Mouse (Mus musculus) R1 (cell line): ENCODE results near the gene Sf3a1.

Experiments used
- DNase-seq: peaks from one replicate; pipeline ENCODE4 v3.0.0-alpha.2; 2018; ENCODE audit warnings: low read depth, low spot score

The Sf3a1 gene

DNA sequence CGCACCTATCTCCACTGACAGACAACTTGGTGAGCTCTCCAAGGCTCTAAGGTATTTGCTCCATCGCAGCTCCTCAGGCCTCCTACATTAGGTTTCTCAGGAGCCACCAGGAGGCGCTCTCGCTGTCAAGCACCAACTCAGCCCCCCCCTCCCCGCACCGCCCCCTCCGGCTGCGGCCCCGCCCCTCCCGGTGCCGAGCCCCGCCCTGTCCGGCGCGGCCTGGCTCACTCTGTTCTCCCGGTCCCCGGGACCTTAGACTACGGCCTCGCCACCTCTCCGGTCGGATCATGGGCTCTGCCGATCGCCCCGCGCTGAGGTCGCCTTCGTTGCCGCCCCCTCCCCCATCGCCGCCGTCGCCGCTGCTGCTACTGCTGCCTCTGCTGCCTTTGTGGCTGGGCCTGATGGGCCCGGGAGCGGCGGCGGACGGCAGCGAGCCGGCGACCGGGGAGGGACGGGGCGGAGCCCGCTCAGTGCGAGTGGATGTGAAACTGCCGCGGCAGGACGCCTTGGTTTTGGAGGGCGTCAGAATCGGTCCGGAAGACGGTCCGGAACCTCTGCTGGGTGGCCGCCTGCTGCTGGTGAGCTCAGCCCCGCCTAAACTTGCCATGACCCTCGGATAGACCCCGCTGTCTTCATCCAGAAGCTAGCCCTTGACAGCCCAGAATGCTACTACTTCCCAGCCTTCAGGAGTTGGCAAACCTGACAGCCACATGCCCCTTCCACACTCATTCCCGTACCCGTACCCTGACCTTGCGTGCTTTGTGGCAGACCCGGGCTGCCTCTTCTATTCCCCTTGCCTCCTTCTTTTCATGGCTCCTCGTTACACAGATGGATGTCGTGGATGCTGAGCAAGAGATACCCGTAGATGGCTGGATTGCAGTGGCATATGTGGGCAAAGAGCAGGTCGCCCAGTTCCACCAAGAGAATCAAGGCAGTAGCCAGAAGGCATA is 24.9 kb upstream of the Sf3a1 start, which contains the start of gene Rnf215:
Rnf215 (plus strand) TSS at position 217 of the 950 bp plus-strand sequence.
- DNase-seq: peak; percentile 91

DNA sequence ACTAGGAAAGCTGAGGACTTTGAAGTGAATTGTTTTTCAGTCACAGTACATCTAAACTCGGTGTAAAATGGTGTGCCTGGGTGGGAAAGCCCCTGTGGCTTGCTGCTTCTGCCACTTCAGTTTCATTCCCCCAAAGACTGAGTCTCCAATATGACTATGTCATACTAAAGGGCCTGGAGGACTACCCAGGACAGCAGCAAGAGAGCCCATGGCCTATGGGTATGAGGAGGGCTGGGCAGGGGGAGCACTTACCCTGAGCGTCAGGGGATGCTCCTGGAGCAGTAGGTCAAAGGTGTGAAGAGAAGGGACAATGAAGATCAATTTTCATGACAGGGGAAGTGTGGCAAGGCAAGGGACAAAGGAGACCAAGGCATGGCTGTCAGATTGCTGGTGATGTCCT is 21.2 kb upstream of the Sf3a1 start:
- no peak for DNase-seq

DNA sequence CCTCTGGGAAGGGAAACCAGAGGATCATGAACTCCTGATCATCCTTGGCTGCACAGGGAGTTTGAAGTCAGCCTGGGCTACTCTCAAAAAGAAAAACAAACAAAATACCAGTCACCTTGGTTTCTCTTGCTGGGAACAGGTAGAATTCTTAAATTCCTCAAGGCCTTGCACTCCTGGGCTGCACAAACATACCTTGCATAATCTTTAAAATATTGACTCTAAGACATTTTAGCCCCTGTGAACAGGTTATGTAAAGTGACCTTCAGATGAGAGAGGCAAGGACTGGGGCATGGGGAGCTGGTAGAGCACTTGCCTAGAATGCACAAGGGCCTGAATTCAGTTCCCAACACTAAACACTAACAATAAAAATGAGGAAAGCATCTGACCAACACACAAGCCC is 18.6 kb upstream of the Sf3a1 start:
- no peak for DNase-seq

DNA sequence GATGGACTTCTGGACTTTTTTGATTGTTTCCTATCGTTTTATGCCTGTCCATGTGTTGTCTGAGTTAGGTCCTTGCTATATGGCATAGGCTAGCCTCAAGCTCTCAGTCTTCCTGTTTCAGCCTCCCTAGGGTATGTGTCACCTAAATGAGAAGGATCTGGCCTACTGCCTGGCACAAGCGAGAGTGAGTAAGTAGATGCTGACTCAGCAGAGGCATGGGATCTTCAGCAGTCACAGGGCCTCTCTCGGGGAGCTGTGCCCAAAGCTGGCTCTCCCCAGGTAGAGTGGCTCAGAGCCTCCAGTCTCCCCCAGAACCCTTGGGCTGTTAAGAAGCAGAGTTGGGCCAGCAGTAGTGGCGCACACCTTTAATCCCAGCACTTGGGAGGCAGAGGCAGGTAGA is 17.8 kb upstream of the Sf3a1 start:
- DNase-seq: no peak

DNA sequence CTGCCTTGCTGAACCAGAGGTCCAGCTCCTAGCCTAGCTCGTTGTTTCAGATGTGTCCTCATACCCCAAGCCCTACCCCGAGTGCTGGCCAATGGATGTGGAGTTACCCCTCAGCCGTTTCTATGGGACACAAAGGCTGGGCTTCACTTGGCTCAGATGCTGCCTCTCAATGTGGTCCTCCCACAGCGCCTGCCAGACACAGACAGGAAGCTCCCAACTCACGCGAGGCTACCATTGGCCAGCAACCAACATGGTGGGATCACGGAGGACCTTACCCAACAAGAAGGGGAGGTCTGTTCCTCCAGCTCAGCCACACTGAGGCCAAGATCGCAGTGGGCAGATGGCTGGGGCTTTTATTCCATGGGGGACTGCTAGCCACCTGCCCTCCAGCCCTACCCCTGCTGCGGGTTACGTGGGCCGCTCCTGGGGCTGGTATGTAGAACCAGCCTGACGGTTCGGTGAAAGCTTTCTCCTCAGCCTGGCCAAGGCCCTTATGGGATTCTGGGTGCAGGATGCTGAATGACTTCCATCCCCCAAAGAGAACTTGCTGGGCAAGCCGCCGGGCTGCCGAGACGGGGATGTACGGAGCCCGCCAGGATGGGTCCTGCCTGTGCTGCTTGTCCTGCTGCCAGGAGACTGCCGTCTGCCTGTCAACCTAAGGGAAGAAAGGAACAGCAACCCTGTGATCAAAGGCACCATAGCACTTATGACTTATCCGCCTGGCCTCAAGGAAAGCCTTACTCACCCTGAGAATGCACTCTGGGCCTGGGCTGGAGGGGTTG is 16.7 kb upstream of the Sf3a1 start:
- peak; percentile 41 for DNase-seq

DNA sequence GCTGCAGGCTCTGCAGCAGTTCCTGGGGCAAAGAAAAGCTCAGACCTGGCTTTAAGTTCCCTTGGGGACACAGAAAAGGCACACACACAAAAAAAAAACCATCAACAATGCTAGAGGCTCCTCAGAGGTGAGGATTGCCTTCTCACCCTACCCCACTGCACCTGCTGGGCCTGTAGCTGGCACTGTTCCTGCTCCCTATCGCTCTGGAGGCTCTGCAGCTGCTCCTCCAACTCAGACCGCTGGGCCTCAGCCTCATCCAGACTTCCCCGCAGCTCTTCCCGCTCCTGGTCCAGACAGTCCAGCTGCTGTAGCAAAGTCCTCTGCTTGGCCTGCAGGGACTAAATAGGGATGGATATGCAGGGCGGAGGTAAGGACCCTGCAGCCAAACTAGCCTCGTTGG is 13.8 kb upstream of the Sf3a1 start:
- DNase-seq: no peak

DNA sequence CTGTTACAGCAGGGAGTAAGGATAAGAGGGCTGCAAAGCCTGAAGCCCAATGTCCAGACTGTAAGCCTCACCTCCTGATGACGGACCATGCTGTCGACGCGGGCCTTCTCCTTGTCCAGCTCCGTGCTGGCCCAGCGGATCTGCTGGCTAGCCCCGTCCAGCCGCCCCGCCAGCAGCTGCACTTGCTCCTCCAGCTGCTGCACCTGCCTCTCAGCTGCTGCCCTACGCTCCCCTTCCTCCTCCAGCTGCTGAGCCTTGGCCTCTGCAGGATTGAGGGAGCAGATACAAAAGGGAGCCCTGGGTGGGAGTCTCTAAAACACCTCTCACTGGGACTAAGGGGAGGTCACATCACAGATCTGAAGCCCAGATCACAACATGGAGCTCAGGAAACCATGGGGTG is 13.1 kb upstream of the Sf3a1 start:
- DNase-seq: no peak

DNA sequence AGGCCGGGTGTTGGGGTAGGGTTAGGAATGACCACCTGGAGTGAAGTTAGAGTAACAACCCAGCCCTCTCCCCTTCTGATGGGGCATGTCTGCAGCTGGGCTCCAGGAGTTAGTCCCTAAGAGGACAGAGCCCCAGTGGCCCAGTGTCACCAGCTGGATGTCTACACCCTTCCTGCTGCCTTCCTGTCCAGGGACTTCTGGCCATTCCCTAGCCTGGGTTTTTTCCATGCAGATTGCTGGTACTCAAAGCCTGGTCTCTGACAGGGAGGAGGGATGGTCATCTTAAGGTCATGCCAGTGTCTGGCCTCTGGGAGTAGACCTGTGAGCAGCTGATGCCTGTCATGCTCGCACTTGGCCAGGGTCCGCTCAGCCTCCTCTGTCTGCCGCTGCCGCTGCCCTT is 12.0 kb upstream of the Sf3a1 start:
- DNase-seq: no peak

DNA sequence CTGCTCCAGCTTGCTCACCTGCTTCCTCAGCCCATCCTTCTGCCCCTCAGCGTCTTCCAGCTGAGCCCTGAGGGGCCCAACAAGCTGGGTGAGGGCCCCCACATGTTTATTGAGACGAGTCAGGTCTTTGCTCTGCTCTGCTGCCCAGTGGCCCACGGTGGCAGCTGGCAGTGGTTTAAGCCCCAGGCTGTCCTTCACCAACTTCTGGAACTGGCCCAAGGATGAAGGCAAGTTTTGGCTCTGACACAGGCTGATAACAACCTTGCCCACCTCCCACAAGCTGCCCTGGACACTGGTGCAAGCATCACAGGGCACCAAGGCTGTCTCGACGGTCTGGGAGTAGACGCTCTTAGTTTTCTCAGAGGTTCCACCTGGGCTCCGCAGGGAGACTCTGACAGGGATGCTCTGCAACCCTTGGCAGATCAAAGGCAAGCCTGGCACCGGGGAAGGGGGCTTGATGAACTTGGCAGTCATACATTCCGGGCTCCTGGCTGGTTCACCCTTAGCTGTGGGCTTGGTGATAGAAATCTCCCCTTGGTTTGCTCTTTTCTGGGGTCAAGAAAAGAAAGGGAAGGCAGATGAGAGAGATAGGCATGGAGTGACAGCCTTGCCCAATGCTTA is 11.5 kb upstream of the Sf3a1 start:
- DNase-seq: no peak

DNA sequence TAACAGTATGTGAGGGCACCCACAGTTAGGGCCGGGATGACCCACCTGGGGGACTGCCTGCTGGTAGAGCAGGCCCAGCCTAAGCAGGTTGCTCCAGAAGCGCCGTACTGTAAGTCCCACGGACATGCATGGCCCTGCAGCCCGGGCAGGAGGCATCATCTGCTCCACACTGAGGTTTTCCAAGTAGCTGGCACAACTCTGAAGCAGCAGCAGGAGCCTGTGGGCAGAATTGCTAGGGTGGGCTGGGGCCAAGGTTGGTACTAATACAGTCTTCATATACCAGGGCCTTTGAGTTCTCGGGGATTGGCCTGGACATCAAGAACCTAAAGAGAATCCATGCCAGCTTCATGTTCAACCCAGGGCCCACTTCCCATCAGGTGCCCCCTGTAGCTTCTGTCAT is 10.3 kb upstream of the Sf3a1 start:
- DNase-seq: no peak

DNA sequence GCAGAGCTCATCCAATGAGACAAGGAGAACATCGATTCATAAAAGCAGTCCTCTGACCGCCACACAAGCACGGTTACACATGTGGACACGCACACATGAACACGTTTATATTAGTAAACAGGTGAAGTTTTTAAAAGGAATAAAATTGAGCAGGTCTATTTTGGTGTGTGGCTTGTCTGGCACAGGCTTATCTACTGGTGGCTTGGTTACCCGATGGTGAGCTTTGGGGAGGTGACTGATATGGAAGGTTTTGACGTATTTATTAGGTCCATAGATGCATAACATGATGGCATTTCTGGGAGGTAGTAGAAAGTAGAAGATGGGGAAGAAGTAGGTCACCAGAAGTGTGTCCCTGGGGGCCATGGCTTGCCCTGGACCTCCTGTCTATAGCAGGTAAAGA is 6.5 kb upstream of the Sf3a1 start:
- no peak for DNase-seq

DNA sequence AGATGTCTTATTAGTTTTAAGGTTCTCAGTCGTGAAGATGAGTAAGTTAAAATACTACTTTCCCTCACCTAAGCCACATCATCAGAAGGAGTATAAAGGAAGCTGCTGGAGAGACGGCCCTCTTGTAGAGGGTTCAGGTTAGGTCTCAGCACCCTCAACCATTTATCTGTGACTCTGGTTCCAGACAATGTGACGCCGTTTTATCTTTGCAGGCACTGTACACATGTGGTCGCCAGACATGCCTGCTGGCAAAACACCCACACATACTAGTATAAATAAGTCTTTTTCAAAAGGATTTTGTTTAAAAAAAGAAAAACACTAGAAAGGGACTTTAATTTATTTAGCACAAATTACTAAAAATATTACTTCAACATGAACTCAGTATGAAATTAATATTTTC is 4.5 kb upstream of the Sf3a1 start:
- DNase-seq: no peak

DNA sequence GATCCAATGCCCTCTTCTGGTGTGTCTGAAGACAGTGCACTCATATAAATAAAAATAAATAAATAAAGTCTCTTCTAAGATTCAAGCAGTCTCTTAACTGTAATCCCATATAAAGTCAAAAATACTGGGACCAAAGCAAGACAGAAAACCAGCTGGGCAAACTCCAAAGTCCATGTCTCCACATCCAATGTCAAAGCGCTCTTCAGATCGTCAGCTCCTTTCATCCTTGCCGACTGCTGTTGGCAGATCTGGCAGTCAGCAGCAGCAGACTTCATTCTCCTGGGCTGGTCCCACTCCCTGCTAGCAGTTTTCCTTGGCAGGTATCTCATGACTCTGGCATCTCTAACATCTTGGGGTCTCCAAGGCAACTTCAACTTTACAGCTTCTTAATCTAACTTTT is 1.5 kb upstream of the Sf3a1 start:
- DNase-seq: no peak

DNA sequence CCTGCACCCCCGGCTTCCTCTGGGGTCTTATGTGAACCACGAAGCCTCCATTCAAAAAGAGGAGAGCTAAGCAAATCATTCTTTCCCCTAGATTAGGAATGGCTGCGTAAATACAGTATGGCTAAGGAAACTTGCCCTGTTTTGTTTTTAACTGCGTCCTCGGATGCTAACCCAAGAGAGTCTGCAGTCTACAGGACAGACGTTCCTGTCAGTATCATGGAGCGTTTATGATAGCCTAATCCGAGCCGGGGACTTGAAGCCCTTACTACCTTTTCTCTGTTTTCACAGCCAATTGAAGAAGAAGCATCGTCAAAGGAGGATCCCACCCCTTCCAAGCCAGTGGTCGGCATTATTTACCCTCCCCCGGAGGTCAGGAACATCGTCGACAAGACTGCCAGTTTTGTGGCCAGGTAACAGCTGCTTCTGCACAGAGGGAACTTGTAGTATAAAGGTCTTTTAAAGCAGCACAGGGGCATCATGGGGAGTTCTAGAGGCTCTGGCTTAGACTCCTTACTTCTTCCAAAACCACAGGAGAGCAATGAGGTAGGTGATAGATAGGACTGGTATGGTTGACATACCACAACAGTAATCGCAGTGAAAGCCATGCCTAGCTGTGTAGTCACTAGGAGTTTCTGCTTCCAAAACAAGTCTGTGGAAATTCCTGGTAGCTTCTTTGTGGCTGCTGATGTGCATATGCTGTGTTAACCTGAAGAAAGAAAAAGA is 769 bp downstream of the Sf3a1 start:
- DNase-seq: no peak

DNA sequence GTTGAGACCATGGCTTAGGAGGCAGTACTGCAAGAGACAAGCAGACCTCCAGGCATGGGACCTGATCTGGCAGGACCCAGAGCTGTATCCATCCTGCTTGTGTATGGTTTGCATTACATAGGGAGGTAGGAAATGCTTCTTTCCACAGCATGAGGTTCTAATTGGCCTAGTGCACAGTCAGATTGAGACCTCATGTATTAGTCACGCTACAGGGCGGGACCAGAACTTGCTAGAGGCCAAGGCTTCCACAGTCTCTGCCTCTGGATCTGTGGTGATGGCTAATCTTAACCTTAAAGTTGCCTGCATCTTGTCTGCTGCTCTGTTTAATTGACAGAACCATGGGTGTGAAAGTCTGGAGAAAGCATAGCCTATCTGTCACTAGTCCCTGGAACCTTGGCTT is 4.6 kb downstream of the Sf3a1 start:
- no peak for DNase-seq

DNA sequence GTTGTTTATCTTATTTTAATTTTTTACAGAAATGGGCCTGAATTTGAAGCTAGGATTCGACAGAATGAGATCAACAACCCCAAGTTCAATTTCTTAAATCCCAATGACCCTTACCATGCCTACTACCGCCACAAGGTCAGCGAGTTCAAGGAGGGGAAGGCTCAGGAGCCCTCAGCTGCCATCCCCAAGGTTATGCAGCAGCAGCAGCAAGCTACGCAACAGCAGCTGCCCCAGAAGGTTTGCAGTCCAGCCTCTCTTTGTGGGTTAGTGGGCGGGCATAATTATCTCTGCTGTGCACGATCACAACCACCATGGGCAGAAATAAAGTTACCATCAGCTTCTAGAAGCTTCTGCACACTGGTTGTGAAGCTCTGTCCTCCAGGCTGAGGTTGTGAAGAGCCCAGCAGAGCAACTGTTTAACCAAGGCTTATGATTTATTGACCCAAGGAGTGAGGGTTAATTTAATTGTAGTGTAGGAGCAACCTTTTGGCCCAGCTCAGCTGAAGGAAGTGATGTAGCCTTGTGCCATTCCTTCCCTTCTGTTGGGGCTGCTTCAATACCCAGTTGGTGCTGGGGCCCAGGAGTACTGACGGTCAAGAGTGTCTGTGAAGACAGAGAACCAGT is 6.4 kb downstream of the Sf3a1 start:
- DNase-seq: no peak

DNA sequence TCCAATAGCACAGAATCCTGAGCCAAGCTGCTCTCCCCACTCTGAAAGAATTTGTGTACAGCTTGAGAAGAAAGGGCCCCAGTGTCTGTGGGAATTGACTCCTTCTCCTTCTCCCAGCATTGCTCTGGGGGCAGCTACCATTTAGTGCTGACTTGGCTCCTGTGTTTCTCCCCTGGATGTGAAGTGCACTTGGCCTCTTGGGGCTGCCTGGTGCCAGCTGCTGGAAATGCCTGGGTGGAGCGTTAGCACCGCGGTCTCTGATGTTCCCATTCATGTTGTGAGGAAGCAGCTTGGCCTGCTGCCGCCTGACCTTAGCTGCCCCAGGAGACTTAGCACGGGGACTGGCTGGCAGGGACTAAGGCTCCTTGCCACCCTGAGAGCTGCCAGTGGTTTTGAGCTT is 14.4 kb downstream of the Sf3a1 start:
- DNase-seq: no peak

DNA sequence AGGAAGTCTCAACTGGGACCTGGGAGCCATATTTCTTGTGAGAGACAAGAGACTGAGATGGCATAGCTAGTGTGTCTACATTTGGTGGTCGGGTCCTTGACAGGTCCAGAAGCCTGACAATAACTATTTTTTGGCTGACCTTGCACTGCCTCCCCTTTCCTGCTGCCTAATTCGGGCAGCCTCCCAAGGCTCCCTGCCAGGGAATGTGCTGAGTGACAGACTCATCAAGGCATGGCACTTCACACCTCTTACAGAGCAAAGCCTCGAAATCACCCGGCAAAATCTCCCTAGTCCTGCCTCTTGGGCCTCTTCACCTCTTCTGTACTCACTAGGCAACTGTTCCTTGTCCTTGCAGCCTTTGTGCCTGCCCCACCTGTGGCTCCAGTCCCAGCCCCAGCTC is 17.6 kb downstream of the Sf3a1 start:
- DNase-seq: no peak

DNA sequence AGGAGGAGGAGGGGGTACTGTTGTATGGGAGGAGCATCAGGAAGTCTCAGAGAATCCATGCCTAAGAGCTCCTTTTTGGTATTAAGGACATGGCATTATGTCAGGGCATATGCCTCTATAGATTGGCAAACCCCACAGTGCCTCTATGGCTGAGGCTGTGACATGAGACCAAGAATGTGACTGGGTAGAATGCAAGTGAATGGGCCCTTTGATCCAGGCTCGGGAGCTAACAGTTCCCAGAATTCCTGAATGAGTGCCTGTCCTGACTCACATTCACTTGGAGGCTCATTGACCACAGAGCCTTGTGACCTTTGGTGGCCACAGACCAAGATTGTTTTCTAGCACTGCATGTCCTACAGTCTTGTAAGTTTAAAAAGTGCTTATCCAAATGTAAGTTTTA is 21.9 kb downstream of the Sf3a1 start:
- no peak for DNase-seq

DNA sequence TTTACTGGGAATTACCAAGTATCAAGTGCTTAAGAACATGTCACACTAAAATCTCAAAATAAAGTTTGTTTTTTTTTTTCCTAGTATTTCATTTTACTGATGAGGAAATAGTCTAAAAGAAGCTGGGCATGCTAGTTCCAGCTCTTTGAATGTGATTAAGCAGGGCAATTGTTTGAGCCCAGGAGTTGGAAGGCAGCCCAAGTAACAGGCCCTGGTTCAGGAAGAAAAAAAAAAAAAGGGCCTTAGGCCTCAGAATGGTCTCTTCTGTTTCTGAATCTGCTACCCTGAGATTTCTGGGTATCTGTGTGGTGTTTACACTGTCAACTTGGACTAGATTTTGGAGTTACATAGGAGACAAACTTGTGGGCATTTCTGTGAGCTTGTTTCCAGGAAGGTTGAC is 23.4 kb downstream of the Sf3a1 start:
- DNase-seq: no peak

DNA sequence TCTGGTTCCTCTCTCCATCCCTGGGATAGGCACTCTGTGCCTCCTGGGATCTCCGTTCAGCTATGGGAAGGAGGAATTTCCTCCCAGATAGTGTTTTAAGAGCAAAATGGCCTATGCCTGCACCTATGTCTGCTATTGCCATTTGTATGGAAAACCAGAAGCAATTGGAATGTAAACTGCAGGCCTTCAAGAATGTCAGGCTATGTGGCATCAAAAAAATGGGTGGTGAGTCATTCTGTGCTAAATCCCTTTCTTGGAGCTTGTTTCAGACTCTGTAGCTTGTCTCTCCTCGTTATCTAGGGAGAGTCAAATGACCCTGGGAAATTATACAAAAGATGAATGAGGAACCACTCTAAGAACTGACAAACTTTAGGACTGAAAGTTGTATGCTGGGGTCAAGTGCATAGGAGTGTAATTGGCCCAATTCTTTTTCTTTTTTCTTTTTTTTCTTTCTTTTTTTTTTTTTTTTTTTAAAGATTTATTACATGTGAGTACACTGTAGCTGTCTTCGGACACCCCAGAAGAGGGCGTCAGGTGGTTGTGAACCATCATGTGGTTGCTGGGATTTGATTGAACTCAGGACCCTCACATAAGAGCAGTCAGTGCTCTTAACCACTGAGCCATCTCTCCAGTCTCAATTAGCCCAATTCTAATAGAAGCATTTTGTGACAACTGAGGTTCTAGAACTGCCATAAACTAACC is 24.3 kb downstream of the Sf3a1 start:
- peak; percentile 30 for DNase-seq
